Mouse (Mus musculus): ENCODE data around the gene Ybx1. TPM values are rescaled to one million over a fixed set of nuclear protein-coding genes. Genes with fewer than 3 reads are reported as not detected.
"Not testable (repeated sequence)": the region's sequence is repeated elsewhere in the genome, so short reads cannot be mapped to it uniquely, and the experiment has no call there.

Gene Ybx1
- polyA plus RNA-seq, 1 experiment from 2014 or later: 1,250 TPM

- no peaks in the 10 kb centered on the region for H3K4me1 ChIP-seq (ENCODE audit: control insufficient read depth, insufficient read depth, low read length)
- WGBS: 94% methylated on average over 2 of the region's 2 CpGs
- DNase-seq (ENCODE audit: low spot score) (no peak), ATAC-seq (ENCODE audit: insufficient read depth, low FRiP score, low TSS enrichment) (no peak)
- H3K27me3 ChIP-seq (ENCODE audit: control insufficient read depth, insufficient read depth, low read length): no peaks in the 10 kb centered on the region
- H3K9ac ChIP-seq (ENCODE audit: low read length): no peak overlapping the region
- H3K4me2 ChIP-seq (ENCODE audit: low read depth): no peak overlapping the region
- no peaks in the 10 kb centered on the region for H3K9me3 ChIP-seq (ENCODE audit: control insufficient read depth, low read length)
- no peak overlapping the region for H3K27ac ChIP-seq (ENCODE audit: low read depth, low read length)
- H3K36me3 ChIP-seq (ENCODE audit: control insufficient read depth, insufficient read depth, low read length): peaks cover 11% of the 10 kb centered on the region
- H3K4me3 ChIP-seq (ENCODE audit: low read depth, low read length): no peak overlapping the region
Measured at GRCm38 (mm10) chr4:119285336-119285735, 9.1 kb downstream of the Ybx1 start.

GRCm38 (mm10) chr4:119284861-119285260 is 9.5 kb downstream of the Ybx1 start:
- Histone ChIP-seq H3K27ac (ENCODE audit: low read depth, low read length) (no peak overlapping the region), H3K9ac (ENCODE audit: low read length) (no peak overlapping the region), H3K9me3 (ENCODE audit: control insufficient read depth, low read length) (no peaks in the 10 kb centered on the region), H3K4me1 (ENCODE audit: control insufficient read depth, insufficient read depth, low read length) (no peaks in the 10 kb centered on the region), H3K27me3 (ENCODE audit: control insufficient read depth, insufficient read depth, low read length) (no peaks in the 10 kb centered on the region), H3K36me3 (ENCODE audit: control insufficient read depth, insufficient read depth, low read length) (peaks cover 11% of the 10 kb centered on the region), H3K4me2 (ENCODE audit: low read depth) (no peak overlapping the region), H3K4me3 (ENCODE audit: low read depth, low read length) (no peak overlapping the region)
- ATAC-seq (ENCODE audit: insufficient read depth, low FRiP score, low TSS enrichment) (no peak), DNase-seq (ENCODE audit: low spot score) (no peak)
- WGBS: 83% methylated on average over 1 of the region's 1 CpGs

- WGBS: 92% methylated on average over 15 of the region's 15 CpGs
- H3K36me3 ChIP-seq (ENCODE audit: control insufficient read depth, insufficient read depth, low read length): peaks cover 24% of the 10 kb centered on the region
- H3K9me3 ChIP-seq (ENCODE audit: control insufficient read depth, low read length); H3K4me2 ChIP-seq (ENCODE audit: low read depth); H3K4me3 ChIP-seq (ENCODE audit: low read depth, low read length); H3K27me3 ChIP-seq (ENCODE audit: control insufficient read depth, insufficient read depth, low read length); H3K9ac ChIP-seq (ENCODE audit: low read length); DNase-seq (ENCODE audit: low spot score); H3K4me1 ChIP-seq (ENCODE audit: control insufficient read depth, insufficient read depth, low read length); ATAC-seq (ENCODE audit: insufficient read depth, low FRiP score, low TSS enrichment); H3K27ac ChIP-seq (ENCODE audit: low read depth, low read length): not testable (repeated sequence)
Measured at GRCm38 (mm10) chr4:119278784-119279183, 15.6 kb downstream of the Ybx1 start.

- Histone ChIP-seq H3K9ac (ENCODE audit: low read length) (no peak overlapping the region), H3K9me3 (ENCODE audit: control insufficient read depth, low read length) (no peaks in the 10 kb centered on the region), H3K4me3 (ENCODE audit: low read depth, low read length) (no peak overlapping the region), H3K27me3 (ENCODE audit: control insufficient read depth, insufficient read depth, low read length) (no peaks in the 10 kb centered on the region), H3K4me1 (ENCODE audit: control insufficient read depth, insufficient read depth, low read length) (no peaks in the 10 kb centered on the region), H3K27ac (ENCODE audit: low read depth, low read length) (no peak overlapping the region), H3K4me2 (ENCODE audit: low read depth) (no peak overlapping the region), H3K36me3 (ENCODE audit: control insufficient read depth, insufficient read depth, low read length) (peaks cover 22% of the 10 kb centered on the region)
- no peak for ATAC-seq (ENCODE audit: insufficient read depth, low FRiP score, low TSS enrichment)
- no peak for DNase-seq (ENCODE audit: low spot score)
- WGBS: 89% methylated on average over 2 of the region's 2 CpGs
Measured at GRCm38 (mm10) chr4:119275726-119276125, 18.7 kb downstream of the Ybx1 start.

- no peak for ATAC-seq (ENCODE audit: insufficient read depth, low FRiP score, low TSS enrichment)
- no peak overlapping the region for H3K4me3 ChIP-seq (ENCODE audit: low read depth, low read length)
- H3K4me1 ChIP-seq (ENCODE audit: control insufficient read depth, insufficient read depth, low read length): no peaks in the 10 kb centered on the region
- no peaks in the 10 kb centered on the region for H3K9me3 ChIP-seq (ENCODE audit: control insufficient read depth, low read length)
- H3K27ac ChIP-seq (ENCODE audit: low read depth, low read length): no peak overlapping the region
- no peak for DNase-seq (ENCODE audit: low spot score)
- no peak overlapping the region for H3K9ac ChIP-seq (ENCODE audit: low read length)
- WGBS: 89% methylated on average over 2 of the region's 2 CpGs
- no peak overlapping the region for H3K4me2 ChIP-seq (ENCODE audit: low read depth)
- no peaks in the 10 kb centered on the region for H3K27me3 ChIP-seq (ENCODE audit: control insufficient read depth, insufficient read depth, low read length)
- peaks cover 22% of the 10 kb centered on the region for H3K36me3 ChIP-seq (ENCODE audit: control insufficient read depth, insufficient read depth, low read length)
Measured at GRCm38 (mm10) chr4:119275226-119275625, 19.2 kb downstream of the Ybx1 start.

- Histone ChIP-seq H3K9ac (ENCODE audit: low read length) (no peak overlapping the region), H3K36me3 (ENCODE audit: control insufficient read depth, insufficient read depth, low read length) (peaks cover 20% of the 10 kb centered on the region), H3K27me3 (ENCODE audit: control insufficient read depth, insufficient read depth, low read length) (no peaks in the 10 kb centered on the region), H3K4me1 (ENCODE audit: control insufficient read depth, insufficient read depth, low read length) (no peaks in the 10 kb centered on the region), H3K9me3 (ENCODE audit: control insufficient read depth, low read length) (no peaks in the 10 kb centered on the region), H3K4me3 (ENCODE audit: low read depth, low read length) (no peak overlapping the region), H3K27ac (ENCODE audit: low read depth, low read length) (no peak overlapping the region), H3K4me2 (ENCODE audit: low read depth) (no peak overlapping the region)
- DNase-seq (ENCODE audit: low spot score) (no peak), ATAC-seq (ENCODE audit: insufficient read depth, low FRiP score, low TSS enrichment) (no peak)
- 94% methylated on average over 1 of the region's 1 CpGs for WGBS
Measured at GRCm38 (mm10) chr4:119274627-119275026, 19.8 kb downstream of the Ybx1 start.

GRCm38 (mm10) chr4:119266606-119267005 is 27.8 kb downstream of the Ybx1 start:
- 79% methylated on average over 13 of the region's 13 CpGs for WGBS
- Histone ChIP-seq H3K27ac (ENCODE audit: low read depth, low read length) (no peak overlapping the region), H3K27me3 (ENCODE audit: control insufficient read depth, insufficient read depth, low read length) (no peaks in the 10 kb centered on the region), H3K4me1 (ENCODE audit: control insufficient read depth, insufficient read depth, low read length) (no peaks in the 10 kb centered on the region), H3K36me3 (ENCODE audit: control insufficient read depth, insufficient read depth, low read length) (no peaks in the 10 kb centered on the region), H3K9ac (ENCODE audit: low read length) (no peak overlapping the region), H3K9me3 (ENCODE audit: control insufficient read depth, low read length) (no peaks in the 10 kb centered on the region), H3K4me2 (ENCODE audit: low read depth) (no peak overlapping the region), H3K4me3 (ENCODE audit: low read depth, low read length) (no peak overlapping the region)
- DNase-seq (ENCODE audit: low spot score) (no peak), ATAC-seq (ENCODE audit: insufficient read depth, low FRiP score, low TSS enrichment) (no peak)

- Histone ChIP-seq H3K36me3 (ENCODE audit: control insufficient read depth, insufficient read depth, low read length) (no peaks in the 10 kb centered on the region), H3K27ac (ENCODE audit: low read depth, low read length) (no peak overlapping the region), H3K27me3 (ENCODE audit: control insufficient read depth, insufficient read depth, low read length) (no peaks in the 10 kb centered on the region), H3K9me3 (ENCODE audit: control insufficient read depth, low read length) (no peaks in the 10 kb centered on the region), H3K9ac (ENCODE audit: low read length) (no peak overlapping the region), H3K4me2 (ENCODE audit: low read depth) (no peak overlapping the region), H3K4me3 (ENCODE audit: low read depth, low read length) (no peak overlapping the region), H3K4me1 (ENCODE audit: control insufficient read depth, insufficient read depth, low read length) (no peaks in the 10 kb centered on the region)
- ATAC-seq (ENCODE audit: insufficient read depth, low FRiP score, low TSS enrichment): no peak
- DNase-seq (ENCODE audit: low spot score): no peak
- 87% methylated on average over 3 of the region's 3 CpGs for whole genome bisulfite sequencing
Measured at GRCm38 (mm10) chr4:119263459-119263858, 30.9 kb downstream of the Ybx1 start.

- Histone ChIP-seq H3K4me3 (ENCODE audit: low read depth, low read length) (no peak overlapping the region), H3K9ac (ENCODE audit: low read length) (no peak overlapping the region), H3K36me3 (ENCODE audit: control insufficient read depth, insufficient read depth, low read length) (no peaks in the 10 kb centered on the region), H3K4me2 (ENCODE audit: low read depth) (no peak overlapping the region), H3K9me3 (ENCODE audit: control insufficient read depth, low read length) (no peaks in the 10 kb centered on the region), H3K27me3 (ENCODE audit: control insufficient read depth, insufficient read depth, low read length) (no peaks in the 10 kb centered on the region), H3K4me1 (ENCODE audit: control insufficient read depth, insufficient read depth, low read length) (no peaks in the 10 kb centered on the region), H3K27ac (ENCODE audit: low read depth, low read length) (no peak overlapping the region)
- ATAC-seq (ENCODE audit: insufficient read depth, low FRiP score, low TSS enrichment) (no peak), DNase-seq (ENCODE audit: low spot score) (no peak)
- 94% methylated on average over 5 of the region's 5 CpGs for WGBS
Measured at GRCm38 (mm10) chr4:119262483-119262882, 31.9 kb downstream of the Ybx1 start.
